Mouse (Mus musculus): Measurements from ENCODE around the gene Abhd6.

Gene Abhd6

GRCm38 (mm10) chr14:8062076-8062475, 59.4 kb downstream of the Abhd6 start:
- DNase-seq (ENCODE audit: low spot score) = no peak

GRCm38 (mm10) chr14:8062537-8063301, 60.0 kb downstream of the Abhd6 start:
- DNase-seq (ENCODE audit: low spot score) = no peak

GRCm38 (mm10) chr14:8063835-8064785, 61.4 kb downstream of the Abhd6 start:
- DNase-seq (ENCODE audit: low spot score) = no peak

- DNase-seq (ENCODE audit: low spot score) = peak; percentile 95
Observed at GRCm38 (mm10) chr14:8080165-8080679, 77.5 kb downstream of the Abhd6 start, which contains the start of gene Rpp14. TSS of gene Rpp14 (plus strand) at chr14:8080367.

GRCm38 (mm10) chr14:8080718-8081117, 78.0 kb downstream of the Abhd6 start:
- peak; percentile 35 for DNase-seq (ENCODE audit: low spot score)

- DNase-seq (ENCODE audit: low spot score) = peak; percentile 61
Observed at GRCm38 (mm10) chr14:8082949-8083348, 80.2 kb downstream of the Abhd6 start.

- no peak for DNase-seq (ENCODE audit: low spot score)
Observed at GRCm38 (mm10) chr14:8089016-8089415, 86.3 kb downstream of the Abhd6 start.

- DNase-seq (ENCODE audit: low spot score) = peak; percentile 66
Observed at GRCm38 (mm10) chr14:8092573-8092972, 89.9 kb downstream of the Abhd6 start.

- DNase-seq (ENCODE audit: low spot score) = no peak
Observed at GRCm38 (mm10) chr14:8093427-8093826, 90.7 kb downstream of the Abhd6 start.

- DNase-seq (ENCODE audit: low spot score) = no peak
Observed at GRCm38 (mm10) chr14:8094931-8095561, 92.3 kb downstream of the Abhd6 start.

- DNase-seq (ENCODE audit: low spot score) = peak; percentile 66
Observed at GRCm38 (mm10) chr14:8095562-8095950, 92.9 kb downstream of the Abhd6 start.

- DNase-seq (ENCODE audit: low spot score) = peak; percentile 93
Observed at GRCm38 (mm10) chr14:8097978-8098686, 95.4 kb downstream of the Abhd6 start, which contains the start of gene Pxk. TSS of gene Pxk (plus strand) at chr14:8098211.

- no peak for DNase-seq (ENCODE audit: low spot score)
Observed at GRCm38 (mm10) chr14:8098687-8098995, 95.9 kb downstream of the Abhd6 start.

GRCm38 (mm10) chr14:8099561-8100021, 96.9 kb downstream of the Abhd6 start:
- DNase-seq (ENCODE audit: low spot score) = peak; percentile 62

- no peak for DNase-seq (ENCODE audit: low spot score)
Observed at GRCm38 (mm10) chr14:8101886-8102285, 99.2 kb downstream of the Abhd6 start.

GRCm38 (mm10) chr14:8102676-8103075, 100.0 kb downstream of the Abhd6 start:
- no peak for DNase-seq (ENCODE audit: low spot score)
